Mouse (Mus musculus): ENCODE data around the gene Mlst8.
"Not testable (repeated sequence)": the region's sequence is repeated elsewhere in the genome, so short reads cannot be mapped to it uniquely, and the experiment has no call there.

The Mlst8 gene

GRCm38 (mm10) chr17:24425905-24426304 is 53.0 kb downstream of the Mlst8 start:
- no peak for DNase-seq (ENCODE audit: low read depth)

GRCm38 (mm10) chr17:24425326-24425725 is 53.6 kb downstream of the Mlst8 start:
- not testable (repeated sequence) for DNase-seq (ENCODE audit: low read depth)

GRCm38 (mm10) chr17:24424489-24424888 is 54.4 kb downstream of the Mlst8 start:
- no peak for DNase-seq (ENCODE audit: low read depth)
